7 mouse cellular contexts compared by ENCODE assay signal in the genomic region with DNA sequence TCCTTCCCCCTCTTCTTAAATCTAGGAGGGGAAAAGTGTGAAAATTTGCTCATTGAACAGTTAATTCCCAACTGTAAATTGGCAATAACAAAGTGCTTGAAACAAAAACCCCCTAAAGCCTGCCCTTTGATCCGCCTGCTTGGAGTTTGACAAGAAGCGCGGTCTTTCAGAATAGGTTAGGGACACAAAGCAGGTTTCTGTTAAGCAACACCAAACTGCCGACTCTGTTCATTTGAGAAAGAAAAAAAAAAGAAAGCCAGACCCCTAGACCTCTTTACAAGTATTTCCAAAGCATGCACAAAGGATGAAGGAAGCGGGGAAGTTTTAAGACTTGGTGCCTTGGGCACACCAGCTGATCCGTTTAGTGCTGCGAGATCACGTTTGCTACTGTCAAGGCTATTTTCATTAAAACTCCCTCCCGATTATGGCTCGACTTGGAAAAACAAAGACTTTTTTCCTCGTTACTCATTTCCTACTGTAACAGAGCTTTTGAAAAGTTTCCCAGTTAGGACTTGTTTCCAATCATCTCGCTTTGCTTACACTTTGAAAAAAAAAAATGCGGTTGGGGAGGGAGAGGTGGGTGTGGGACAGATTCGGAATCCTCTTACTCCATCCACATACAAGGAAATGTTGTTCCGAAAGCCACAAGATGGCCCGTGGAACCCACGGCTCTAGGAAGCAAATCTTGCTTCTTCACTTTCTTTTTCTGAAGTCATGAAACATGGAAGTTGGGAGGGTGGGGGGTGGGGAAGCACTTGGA. TPM values are rescaled to one million over a fixed set of nuclear protein-coding genes. Genes with fewer than 3 reads are reported as not detected.
DNase-seq lines count a peak whose midpoint lies in the region; ATAC-seq and TF ChIP-seq lines count a peak whose summit lies in the region.

No protein-coding gene starts in this region.

- peak overlapping the region; percentile 75; the same call in 1 of the 2 replicates for H3K4me3 ChIP-seq in G1E (ENCODE audit: low read depth, low read length)
- peak overlapping the region; percentile 73 for H3K4me3 ChIP-seq in limb, embryonic 15.5 days

- no peak for ATAC-seq in G1E (ENCODE audit: extremely low read depth, insufficient number of reproducible peaks, low FRiP score, poor library complexity, severe bottlenecking)
- ATAC-seq in limb, embryonic 15.5 days (ENCODE audit: insufficient number of reproducible peaks, low FRiP score, low TSS enrichment, low read depth): no peak
- ATAC-seq in cerebellum, adult (ENCODE audit: insufficient number of reproducible peaks, low FRiP score, low TSS enrichment): no peak

- peak overlapping the region; percentile 76 for H3K9ac ChIP-seq in limb, embryonic 15.5 days

- no peak for DNase-seq in G1E (ENCODE audit: low spot score)
- peak; percentile 23 for DNase-seq in c-Kit-positive CD71-positive TER-119-positive erythroid progenitor cells, embryonic 14.5 days (ENCODE audit: low spot score)
- peak; percentile 44 to 51 for DNase-seq in heart, postnatal 10 days
- peak; percentile 29 for DNase-seq in retina, postnatal 1 day
- DNase-seq in right cerebral cortex, postnatal 4 days: no peak

- no peak for TF ChIP-seq CTCF in G1E (IDR thresholded peaks at IDR 0.05; ENCODE audit: low read depth, low read length)

- H3K27ac ChIP-seq in limb, embryonic 15.5 days: peak overlapping the region; percentile 97

- intact Hi-C loops in heart, postnatal 10 days (cut with DNase I): loop anchor here (2.0 to 10.0 kb wide), 3 partner anchors 109 to 347 kb away; no protein-coding TSS in a partner anchor

- under 1% methylated on average over 17 of the region's 17 CpGs for WGBS in limb, embryonic 15.5 days

- peaks cover 29% of the 10 kb centered on the region for H3K9me3 ChIP-seq in G1E (replicated peaks)
- no peaks in the 10 kb centered on the region for H3K9me3 ChIP-seq in limb, embryonic 15.5 days

- peaks cover 2% of the 10 kb centered on the region for H3K4me1 ChIP-seq in G1E (ENCODE audit: insufficient read depth, low read depth, low read length)
- peaks cover 18% of the 10 kb centered on the region for H3K4me1 ChIP-seq in limb, embryonic 15.5 days

- peak overlapping the region; percentile 96 for H3K4me2 ChIP-seq in limb, embryonic 15.5 days

- no peaks in the 10 kb centered on the region for H3K27me3 ChIP-seq in G1E (ENCODE audit: insufficient read depth, low read length)
- H3K27me3 ChIP-seq in limb, embryonic 15.5 days: no peaks in the 10 kb centered on the region

- H3K36me3 ChIP-seq in G1E (replicated peaks): peaks cover 32% of the 10 kb centered on the region
- H3K36me3 ChIP-seq in limb, embryonic 15.5 days: peaks cover 27% of the 10 kb centered on the region

RNA-seq across cellular contexts. Expression of gene Tgif1, which starts 5.4 kb away (rescaled TPM):
- total RNA-seq in G1E (2014; fragmentation: Nextera tagmentation) (31.4 and 47.6 TPM in 2 replicates), G1E (2017) (7.4 and 11.0 TPM in 2 replicates)
- 5.1 and 5.4 TPM in 2 replicates for polyA plus RNA-seq in G1E (2012)
- total RNA-seq in heart, postnatal 10 days (2021): 10 to 100 TPM; 11.1 TPM
- 60.4 and 64.6 TPM in 2 replicates for polyA plus RNA-seq in limb, embryonic 15.5 days (2015; fragmentation: Nextera tagmentation; extraction: Ambion mirVana)

Comparison
In these comparisons a context has a peak if more than half of its experiments do, and no peak if none do; other contexts are left out.
1. DNase-seq: peak in c-Kit-positive CD71-positive TER-119-positive erythroid progenitor cells, embryonic 14.5 days (single experiment), heart, postnatal 10 days (2 of 2) and retina, postnatal 1 day (single experiment); none in G1E (single experiment) and right cerebral cortex, postnatal 4 days (single experiment).